Mouse (Mus musculus): ENCODE results near the gene Sh3rf1. TPM values are rescaled to one million over a fixed set of nuclear protein-coding genes. Genes with fewer than 3 reads are reported as not detected.

The Sh3rf1 gene
- polyA plus RNA-seq, 1 experiment from 2014 or later: 22.5 TPM

- no peaks in the 10 kb centered on the region for H3K4me1 ChIP-seq (ENCODE audit: insufficient read depth)
- no peak overlapping the region for H3K9ac ChIP-seq
- no peak overlapping the region for H3K4me2 ChIP-seq
- H3K4me3 ChIP-seq (ENCODE audit: low read depth, low read length): no peak overlapping the region
- DNase-seq (no peak), ATAC-seq (ENCODE audit: insufficient read depth) (no peak)
- no peaks in the 10 kb centered on the region for H3K27me3 ChIP-seq (ENCODE audit: insufficient read depth, low read length)
- 0 out of 2 replicates have a peak, but pooled peaks cover 12% of the 10 kb centered on the region for H3K36me3 ChIP-seq (ENCODE audit: insufficient read depth)
- H3K27ac ChIP-seq (ENCODE audit: low read depth): no peak overlapping the region
- H3K9me3 ChIP-seq (ENCODE audit: low read depth, low read length): peaks cover 4% of the 10 kb centered on the region; the same call in 1 of the 2 replicates
- TF ChIP-seq CTCF (IDR thresholded peaks at IDR 0.05; ENCODE audit: low read depth): peak; percentile 34; the same call in 1 of the 2 replicates
- 94% methylated on average over 7 of the region's 7 CpGs for WGBS
These were observed 20.5 kb downstream of the Sh3rf1 start for GRCm38 (mm10) chr8:61244157-61244556.

- peaks cover 15% of the 10 kb centered on the region for H3K9me3 ChIP-seq (ENCODE audit: low read depth, low read length)
- 45% methylated on average over 13 of the region's 13 CpGs for WGBS
- peaks cover 15% of the 10 kb centered on the region; the same call in 1 of the 2 replicates for H3K36me3 ChIP-seq (ENCODE audit: insufficient read depth)
- peak overlapping the region; percentile 37; the same call in 1 of the 2 replicates for H3K4me2 ChIP-seq
- ATAC-seq (ENCODE audit: insufficient read depth): peak; percentile 89
- H3K27ac ChIP-seq (ENCODE audit: low read depth): peak overlapping the region; percentile 76
- H3K27me3 ChIP-seq (ENCODE audit: insufficient read depth, low read length): no peaks in the 10 kb centered on the region
- no peaks in the 10 kb centered on the region for H3K4me1 ChIP-seq (ENCODE audit: insufficient read depth)
- TF ChIP-seq CTCF (IDR thresholded peaks at IDR 0.05; ENCODE audit: low read depth): no peak
- H3K4me3 ChIP-seq (ENCODE audit: low read depth, low read length): no peak overlapping the region
- no peak overlapping the region; the same call in 1 of the 2 replicates for H3K9ac ChIP-seq
- peak; percentile 61 for DNase-seq
These were observed 23.8 kb downstream of the Sh3rf1 start for GRCm38 (mm10) chr8:61247270-61248025.

DNA sequence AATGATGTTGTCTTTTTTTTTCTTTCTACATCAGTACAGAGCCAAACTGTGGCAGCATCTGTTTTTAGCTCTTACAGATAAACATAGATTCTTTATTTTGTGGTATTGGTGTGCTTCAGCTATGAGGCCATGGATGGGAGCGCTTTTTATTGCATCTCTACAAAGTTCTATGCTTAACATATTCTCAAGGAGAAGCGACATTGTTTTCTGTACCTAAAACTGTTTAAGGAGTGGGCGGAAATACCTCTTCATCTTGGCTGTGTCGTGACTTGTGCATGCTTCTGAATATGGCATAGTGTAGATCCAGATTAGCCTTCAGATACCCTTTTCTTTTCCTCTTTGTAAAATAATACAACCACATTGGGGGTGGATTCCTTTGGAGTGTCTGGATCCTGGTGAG, 25.8 kb downstream of the Sh3rf1 start:
- Histone ChIP-seq H3K4me2 (no peak overlapping the region), H3K27me3 (ENCODE audit: insufficient read depth, low read length) (no peaks in the 10 kb centered on the region), H3K36me3 (ENCODE audit: insufficient read depth) (peaks cover 8% of the 10 kb centered on the region; the same call in 1 of the 2 replicates), H3K4me1 (ENCODE audit: insufficient read depth) (no peaks in the 10 kb centered on the region), H3K27ac (ENCODE audit: low read depth) (0 out of 2 replicates have a peak overlapping the region, but pooled peaks have one; percentile 3), H3K9ac (no peak overlapping the region), H3K4me3 (ENCODE audit: low read depth, low read length) (no peak overlapping the region), H3K9me3 (ENCODE audit: low read depth, low read length) (peaks cover 11% of the 10 kb centered on the region)
- TF ChIP-seq CTCF (IDR thresholded peaks at IDR 0.05; ENCODE audit: low read depth): no peak
- WGBS: 87% methylated on average over 4 of the region's 4 CpGs
- no peak for DNase-seq
- no peak for ATAC-seq (ENCODE audit: insufficient read depth)

GRCm38 (mm10) chr8:61254196-61254595, 30.5 kb downstream of the Sh3rf1 start:
- Histone ChIP-seq H3K27ac (ENCODE audit: low read depth) (no peak overlapping the region), H3K4me3 (ENCODE audit: low read depth, low read length) (no peak overlapping the region), H3K27me3 (ENCODE audit: insufficient read depth, low read length) (no peaks in the 10 kb centered on the region), H3K4me2 (no peak overlapping the region), H3K9me3 (ENCODE audit: low read depth, low read length) (peaks cover 11% of the 10 kb centered on the region), H3K9ac (no peak overlapping the region), H3K36me3 (ENCODE audit: insufficient read depth) (peaks cover 3% of the 10 kb centered on the region; the same call in 1 of the 2 replicates), H3K4me1 (ENCODE audit: insufficient read depth) (no peaks in the 10 kb centered on the region)
- no peak for TF ChIP-seq CTCF (IDR thresholded peaks at IDR 0.05; ENCODE audit: low read depth)
- ATAC-seq (ENCODE audit: insufficient read depth) (0 out of 2 replicates have a peak, but pooled peaks have one; percentile 48), DNase-seq (peak; percentile 32)
- WGBS: 63% methylated on average over 5 of the region's 5 CpGs

DNA sequence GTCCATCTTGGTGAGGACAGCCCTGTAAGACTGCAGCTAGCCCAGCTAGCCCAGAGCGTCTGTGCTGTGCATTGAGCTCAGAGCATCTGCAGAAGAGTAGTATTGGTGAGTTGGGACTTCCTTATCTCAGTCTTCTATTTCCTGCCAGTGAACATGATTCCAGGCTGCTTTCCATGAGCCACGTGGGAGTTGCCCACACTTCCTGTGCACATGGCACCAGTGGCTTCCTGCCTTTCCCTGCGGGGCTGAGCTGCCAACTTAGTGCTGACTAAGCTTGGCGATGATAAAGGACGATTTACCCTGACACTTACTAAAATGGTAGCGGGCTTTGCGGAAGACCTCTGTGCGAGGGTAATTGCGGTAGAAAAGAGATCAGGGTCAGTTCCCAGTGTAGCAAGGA, 35.2 kb downstream of the Sh3rf1 start:
- H3K27me3 ChIP-seq (ENCODE audit: insufficient read depth, low read length): no peaks in the 10 kb centered on the region
- no peak for DNase-seq
- H3K36me3 ChIP-seq (ENCODE audit: insufficient read depth): no peaks in the 10 kb centered on the region
- no peak for ATAC-seq (ENCODE audit: insufficient read depth)
- H3K9ac ChIP-seq: no peak overlapping the region
- no peak overlapping the region for H3K4me2 ChIP-seq
- H3K9me3 ChIP-seq (ENCODE audit: low read depth, low read length): no peaks in the 10 kb centered on the region
- H3K4me3 ChIP-seq (ENCODE audit: low read depth, low read length): no peak overlapping the region
- H3K27ac ChIP-seq (ENCODE audit: low read depth): no peak overlapping the region
- H3K4me1 ChIP-seq (ENCODE audit: insufficient read depth): peaks cover 5% of the 10 kb centered on the region; the same call in 1 of the 2 replicates
- TF ChIP-seq CTCF (IDR thresholded peaks at IDR 0.05; ENCODE audit: low read depth): no peak
- WGBS: 73% methylated on average over 9 of the region's 9 CpGs

DNA sequence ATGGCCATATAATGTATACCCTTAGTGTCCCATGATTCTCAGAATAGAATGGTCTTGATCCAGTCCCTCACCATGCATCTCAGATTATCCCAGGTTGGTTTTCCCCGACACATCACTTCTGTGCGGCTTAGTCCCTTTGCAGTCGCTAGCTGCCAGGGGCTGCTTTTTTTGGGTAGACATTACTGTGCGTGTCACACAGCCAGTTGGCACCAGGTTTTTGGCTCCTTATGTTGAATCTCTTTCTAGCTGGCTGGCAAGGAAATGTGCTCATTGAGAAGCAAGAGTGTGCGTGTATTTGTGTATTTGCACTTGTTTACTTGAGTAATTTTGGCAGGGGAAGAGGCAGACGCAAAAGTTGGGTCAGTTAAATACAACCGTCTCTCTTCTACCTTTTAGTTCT, 35.9 kb downstream of the Sh3rf1 start:
- Histone ChIP-seq H3K9ac (no peak overlapping the region), H3K36me3 (ENCODE audit: insufficient read depth) (no peaks in the 10 kb centered on the region), H3K4me2 (no peak overlapping the region), H3K4me1 (ENCODE audit: insufficient read depth) (peaks cover 9% of the 10 kb centered on the region; the same call in 1 of the 2 replicates), H3K27me3 (ENCODE audit: insufficient read depth, low read length) (no peaks in the 10 kb centered on the region), H3K4me3 (ENCODE audit: low read depth, low read length) (no peak overlapping the region), H3K9me3 (ENCODE audit: low read depth, low read length) (no peaks in the 10 kb centered on the region), H3K27ac (ENCODE audit: low read depth) (no peak overlapping the region)
- WGBS: 77% methylated on average over 7 of the region's 7 CpGs
- no peak for TF ChIP-seq CTCF (IDR thresholded peaks at IDR 0.05; ENCODE audit: low read depth)
- ATAC-seq (ENCODE audit: insufficient read depth): no peak
- DNase-seq: no peak

- no peaks in the 10 kb centered on the region for H3K9me3 ChIP-seq (ENCODE audit: low read depth, low read length)
- H3K4me2 ChIP-seq: no peak overlapping the region
- H3K27me3 ChIP-seq (ENCODE audit: insufficient read depth, low read length): no peaks in the 10 kb centered on the region
- no peak overlapping the region for H3K4me3 ChIP-seq (ENCODE audit: low read depth, low read length)
- 56% methylated on average over 7 of the region's 7 CpGs for WGBS
- no peak overlapping the region for H3K27ac ChIP-seq (ENCODE audit: low read depth)
- peaks cover 12% of the 10 kb centered on the region for H3K4me1 ChIP-seq (ENCODE audit: insufficient read depth)
- no peak for ATAC-seq (ENCODE audit: insufficient read depth)
- H3K9ac ChIP-seq: no peak overlapping the region
- DNase-seq: no peak
- H3K36me3 ChIP-seq (ENCODE audit: insufficient read depth): no peaks in the 10 kb centered on the region
- TF ChIP-seq CTCF (IDR thresholded peaks at IDR 0.05; ENCODE audit: low read depth): no peak
These were observed 36.9 kb downstream of the Sh3rf1 start for GRCm38 (mm10) chr8:61260530-61260929.

Data from lung, embryonic 14.5 days (tissue).